Mouse (Mus musculus) stomach, embryonic 16.5 days (tissue): Measurements from ENCODE around the gene Trim8. TPM values are rescaled to one million over a fixed set of nuclear protein-coding genes. Genes with fewer than 3 reads are reported as not detected.
A peak's percentile ranks its signal among the peaks of the same experiment; 100 is the strongest.

Source experiments
- ATAC-seq: fragments of 200-750 bp; cut with Nextera tagmentation; 2 replicates; pipeline ENCODE4 v1.8.0; 2017; ENCODE audit warnings: moderate number of reproducible peaks, moderate TSS enrichment; ENCODE audit not compliant: insufficient read depth, low FRiP score
- H3K27ac ChIP-seq: fragments of 300-500 bp; sonication (generic); 2 replicates; pipeline ENCODE4 v1.5.1; 2014; ENCODE audit warnings: low read length
- H3K27me3 ChIP-seq: fragments of 300-500 bp; sonication (generic); 2 replicates; pipeline ENCODE4 v1.6.1; 2014; ENCODE audit warnings: low read length, control low read depth, mixed read lengths; ENCODE audit not compliant: control insufficient read depth, insufficient read depth
- H3K36me3 ChIP-seq: fragments of 300-500 bp; sonication (generic); 2 replicates; pipeline ENCODE4 v1.6.1; 2014; ENCODE audit warnings: low read length; ENCODE audit not compliant: control insufficient read depth, insufficient read depth
- H3K4me1 ChIP-seq: fragments of 300-500 bp; sonication (generic); 2 replicates; pipeline ENCODE4 v1.6.1; 2014; ENCODE audit warnings: low read length, control low read depth, mixed read lengths; ENCODE audit not compliant: control insufficient read depth, insufficient read depth
- H3K4me2 ChIP-seq: fragments of 300-500 bp; sonication (generic); 2 replicates; pipeline ENCODE4 v1.6.1; 2014; ENCODE audit warnings: low read depth, low read length, mixed read lengths
- H3K4me3 ChIP-seq: fragments of 300-500 bp; sonication (generic); replicated peaks from 2 replicates; pipeline ENCODE4 v1.5.1; 2014; ENCODE audit warnings: mild to moderate bottlenecking, low read length
- H3K9ac ChIP-seq: fragments of 300-500 bp; sonication (generic); 2 replicates; pipeline ENCODE4 v1.6.1; 2014; ENCODE audit warnings: low read length
- H3K9me3 ChIP-seq: fragments of 300-500 bp; sonication (generic); replicated peaks from 2 replicates; pipeline ENCODE4 v1.6.1; 2016; ENCODE audit warnings: low read length, control low read depth; ENCODE audit not compliant: control insufficient read depth
- WGBS: fragments of 180-500 bp; shearing (Covaris S2); extraction: QIAGEN DNeasy Blood & Tissue Kit; methylation state at CpG from one replicate; pipeline ENCODE4 v1.1.7; 2014; 5-methylcytosine and 5-hydroxymethylcytosine counted together
- polyA plus RNA-seq: library from polyadenylated mRNA; unstranded; fragments of >200 nt; fragmentation: Nextera tagmentation; extraction: Ambion mirVana; gene quantifications from 2 replicates; pipeline ENCODE4 v1.2.1, GENCODE M21; 2015

The Trim8 gene
- polyA plus RNA-seq, 1 experiment from 2014 or later, result 16.2 TPM

- no peak for ATAC-seq
- 22% methylated on average over 8 of the region's 8 CpGs for WGBS
- Histone ChIP-seq H3K4me1 (peaks cover 63% of the 10 kb centered on the region), H3K9me3 (no peaks in the 10 kb centered on the region), H3K9ac (peak overlapping the region; percentile 64), H3K4me3 (no peak overlapping the region), H3K27me3 (no peaks in the 10 kb centered on the region), H3K36me3 (no peaks in the 10 kb centered on the region), H3K27ac (peak overlapping the region; percentile 84), H3K4me2 (peak overlapping the region; percentile 13; the same call in 1 of the 2 replicates)
Measured at GRCm38 (mm10) chr19:46530449-46530990, 29.0 kb downstream of the Trim8 start.

- Histone ChIP-seq H3K4me3 (no peak overlapping the region), H3K4me1 (peaks cover 60% of the 10 kb centered on the region), H3K9me3 (no peaks in the 10 kb centered on the region), H3K4me2 (peak overlapping the region; percentile 31; the same call in 1 of the 2 replicates), H3K27me3 (no peaks in the 10 kb centered on the region), H3K36me3 (no peaks in the 10 kb centered on the region), H3K27ac (peak overlapping the region; percentile 84), H3K9ac (peak overlapping the region; percentile 57)
- WGBS, result 12% methylated on average over 16 of the region's 16 CpGs
- ATAC-seq, result no peak
Measured at GRCm38 (mm10) chr19:46531071-46532030, 29.8 kb downstream of the Trim8 start.

GRCm38 (mm10) chr19:46532031-46532688, 30.7 kb downstream of the Trim8 start:
- Histone ChIP-seq H3K9ac (peak overlapping the region; percentile 60), H3K4me1 (peaks cover 60% of the 10 kb centered on the region)

GRCm38 (mm10) chr19:46533066-46533465, 31.6 kb downstream of the Trim8 start:
- H3K9ac ChIP-seq, result no peak overlapping the region
- WGBS, result 47% methylated on average over 4 of the region's 4 CpGs
- H3K4me2 ChIP-seq, result no peak overlapping the region

More at GRCm38 (mm10) chr19:46532031-46532688, 30.7 kb downstream of the Trim8 start:
- peak overlapping the region; percentile 84 for H3K27ac ChIP-seq
- H3K36me3 ChIP-seq, result no peaks in the 10 kb centered on the region
- 16% methylated on average over 10 of the region's 10 CpGs for WGBS
- no peaks in the 10 kb centered on the region for H3K9me3 ChIP-seq
- no peak for ATAC-seq
- H3K4me3 ChIP-seq, result no peak overlapping the region
- H3K4me2 ChIP-seq, result 0 out of 2 replicates have a peak overlapping the region, but pooled peaks have one; percentile 12
- H3K27me3 ChIP-seq, result no peaks in the 10 kb centered on the region

GRCm38 (mm10) chr19:46533525-46533924, 32.0 kb downstream of the Trim8 start:
- Histone ChIP-seq H3K9ac (peak overlapping the region; percentile 11), H3K4me1 (peaks cover 51% of the 10 kb centered on the region), H3K9me3 (no peaks in the 10 kb centered on the region), H3K27me3 (no peaks in the 10 kb centered on the region), H3K4me3 (no peak overlapping the region), H3K4me2 (no peak overlapping the region), H3K36me3 (no peaks in the 10 kb centered on the region), H3K27ac (peak overlapping the region; percentile 84)
- no peak for ATAC-seq
- WGBS, result 62% methylated on average over 5 of the region's 5 CpGs

More at GRCm38 (mm10) chr19:46533066-46533465, 31.6 kb downstream of the Trim8 start:
- Histone ChIP-seq H3K27me3 (no peaks in the 10 kb centered on the region), H3K4me3 (no peak overlapping the region), H3K4me1 (peaks cover 55% of the 10 kb centered on the region), H3K36me3 (no peaks in the 10 kb centered on the region), H3K9me3 (no peaks in the 10 kb centered on the region), H3K27ac (peak overlapping the region; percentile 84)
- ATAC-seq, result no peak

GRCm38 (mm10) chr19:46534542-46535098, 33.1 kb downstream of the Trim8 start:
- Histone ChIP-seq H3K4me3 (no peak overlapping the region), H3K9me3 (no peaks in the 10 kb centered on the region), H3K4me1 (peaks cover 40% of the 10 kb centered on the region), H3K27me3 (no peaks in the 10 kb centered on the region), H3K4me2 (no peak overlapping the region), H3K9ac (no peak overlapping the region), H3K36me3 (no peaks in the 10 kb centered on the region), H3K27ac (peak overlapping the region; percentile 84; the same call in 1 of the 2 replicates)
- WGBS, result 41% methylated on average over 6 of the region's 6 CpGs
- no peak for ATAC-seq

GRCm38 (mm10) chr19:46537357-46537756, 35.9 kb downstream of the Trim8 start:
- no peak overlapping the region for H3K27ac ChIP-seq
- peaks cover 13% of the 10 kb centered on the region for H3K4me1 ChIP-seq
- H3K9ac ChIP-seq, result no peak overlapping the region
- H3K9me3 ChIP-seq, result no peaks in the 10 kb centered on the region
- WGBS, result 91% methylated on average over 9 of the region's 9 CpGs
- no peaks in the 10 kb centered on the region for H3K27me3 ChIP-seq
- no peak overlapping the region for H3K4me2 ChIP-seq
- 0 out of 2 replicates have a peak, but pooled peaks cover 3% of the 10 kb centered on the region for H3K36me3 ChIP-seq
- H3K4me3 ChIP-seq, result no peak overlapping the region
- no peak for ATAC-seq

GRCm38 (mm10) chr19:46538213-46538612, 36.7 kb downstream of the Trim8 start:
- peak; percentile 42; the same call in 1 of the 2 replicates for ATAC-seq

More at GRCm38 (mm10) chr19:46538213-46538612, 36.7 kb downstream of the Trim8 start:
- Histone ChIP-seq H3K27ac (no peak overlapping the region), H3K9ac (no peak overlapping the region), H3K4me1 (peaks cover 4% of the 10 kb centered on the region), H3K36me3 (0 out of 2 replicates have a peak, but pooled peaks cover 3% of the 10 kb centered on the region), H3K9me3 (no peaks in the 10 kb centered on the region), H3K4me3 (no peak overlapping the region), H3K4me2 (no peak overlapping the region), H3K27me3 (no peaks in the 10 kb centered on the region)
- WGBS, result 86% methylated on average over 6 of the region's 6 CpGs
